Mouse (Mus musculus) hindbrain, postnatal 0 days (tissue): ENCODE data around the gene Abcb10. TPM values are rescaled to one million over a fixed set of nuclear protein-coding genes. Genes with fewer than 3 reads are reported as not detected.

Source experiments
- ATAC-seq: fragments of 200-750 bp; cut with Nextera tagmentation; 2 replicates; pipeline ENCODE4 v1.8.0; 2017; ENCODE audit warnings: mild to moderate bottlenecking, moderate TSS enrichment, moderate library complexity
- DNase-seq: peaks from one replicate; pipeline ENCODE4 v3.0.0-alpha.2; 2015; ENCODE audit warnings: low spot score
- H3K27ac ChIP-seq: fragments of 300-500 bp; sonication (generic); 2 replicates; pipeline ENCODE4 v1.5.1; 2014; ENCODE audit warnings: mild to moderate bottlenecking
- H3K27me3 ChIP-seq: fragments of 300-500 bp; sonication (generic); 2 replicates; pipeline ENCODE4 v1.6.1; 2014; ENCODE audit warnings: low read length, mixed read lengths; ENCODE audit not compliant: insufficient read depth
- H3K36me3 ChIP-seq: fragments of 300-500 bp; sonication (generic); 2 replicates; pipeline ENCODE4 v1.6.1; 2014; ENCODE audit warnings: low read length, mixed read lengths; ENCODE audit not compliant: insufficient read depth
- H3K4me1 ChIP-seq: fragments of 300-500 bp; sonication (generic); 2 replicates; pipeline ENCODE4 v1.6.1; 2014; ENCODE audit warnings: antibody characterized with exemption, low read length, mixed read lengths; ENCODE audit not compliant: insufficient read depth
- H3K4me2 ChIP-seq: fragments of 300-500 bp; sonication (generic); 2 replicates; pipeline ENCODE4 v1.6.1; 2014; ENCODE audit warnings: low read depth, mild to moderate bottlenecking, low read length, moderate library complexity, mixed read lengths
- H3K4me3 ChIP-seq: fragments of 300-500 bp; sonication (generic); 2 replicates; pipeline ENCODE4 v1.5.1; 2014; ENCODE audit warnings: low read length
- H3K9ac ChIP-seq: fragments of 300-500 bp; sonication (generic); replicated peaks from 2 replicates; pipeline ENCODE4 v1.6.1; 2014; ENCODE audit warnings: mild to moderate bottlenecking, low read length, moderate library complexity, mixed read lengths
- H3K9me3 ChIP-seq: fragments of 300-500 bp; sonication (generic); 2 replicates; pipeline ENCODE4 v1.6.1; 2016; ENCODE audit warnings: low read length, mixed read lengths
- CTCF ChIP-seq: IDR thresholded peaks from 2 replicates; pipeline ENCODE4 v1.5.1; 2016; ENCODE audit warnings: antibody characterized with exemption, control low read depth, low read depth
- WGBS: fragments of 180-500 bp; shearing (Covaris S2); extraction: QIAGEN DNeasy Blood & Tissue Kit; methylation state at CpG from one replicate; pipeline ENCODE4 v1.1.7; 2014; 5-methylcytosine and 5-hydroxymethylcytosine counted together
- polyA plus RNA-seq: library from polyadenylated mRNA; unstranded; fragments of >200 nt; fragmentation: Nextera tagmentation; extraction: Ambion mirVana; gene quantifications from 2 replicates; pipeline ENCODE4 v1.2.1, GENCODE M21; 2015
- total RNA-seq: library from RNA; depleted of rRNA; stranded (reverse); fragments of >200 nt; gene quantifications from 2 replicates; pipeline ENCODE4 v1.2.3, GENCODE M21; 2014

The Abcb10 gene
- total and polyA plus RNA-seq, 2 experiments from 2014 or later, result 13.4 to 39.0 TPM

DNA sequence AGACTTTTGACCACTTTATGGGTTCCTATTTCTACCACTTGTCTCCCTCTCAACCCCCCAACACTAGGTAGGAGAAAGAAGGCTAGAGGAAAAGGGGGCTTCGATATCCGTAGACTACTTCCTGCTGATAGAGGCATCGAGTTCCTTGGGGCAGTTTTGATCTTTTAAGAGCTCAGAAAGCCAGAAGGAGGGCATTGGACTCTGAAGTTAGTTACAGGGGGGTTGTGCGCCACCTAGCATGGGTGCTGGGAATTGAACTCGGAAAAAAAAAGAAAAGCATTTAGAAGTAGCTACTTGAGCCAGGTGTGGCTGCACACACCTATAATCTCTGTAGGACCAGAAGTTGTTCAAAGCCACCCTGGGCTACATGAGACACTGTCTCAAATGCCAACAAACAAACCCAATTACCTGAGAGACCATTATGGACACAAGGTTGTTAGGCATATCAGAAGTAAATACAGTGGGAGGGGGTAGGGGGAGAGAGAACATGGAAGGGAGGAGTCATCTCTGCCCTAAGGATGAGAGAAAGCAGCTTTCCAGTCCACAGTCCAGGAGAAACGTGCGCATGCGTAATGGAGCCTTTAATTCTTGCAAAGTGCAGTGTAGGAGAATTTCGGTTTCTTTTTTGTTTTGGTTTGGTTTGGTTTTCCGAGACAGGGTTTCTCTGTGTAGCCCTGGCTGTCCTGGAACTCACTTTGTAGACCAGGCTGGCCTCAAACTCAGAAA lies 32.7 kb downstream of the Abcb10 start:
- Histone ChIP-seq H3K9me3 (no peaks in the 10 kb centered on the region), H3K27ac (peak overlapping the region; percentile 88; the same call in 1 of the 2 replicates), H3K9ac (peak overlapping the region; percentile 57), H3K27me3 (no peaks in the 10 kb centered on the region), H3K4me2 (peak overlapping the region; percentile 82), H3K4me3 (peak overlapping the region; percentile 99), H3K36me3 (peaks cover 28% of the 10 kb centered on the region), H3K4me1 (peaks cover 11% of the 10 kb centered on the region)
- 34% methylated on average over 10 of the region's 10 CpGs for WGBS
- peak; percentile 68 for TF ChIP-seq CTCF
- no peak for ATAC-seq
- peak; percentile 72 for DNase-seq

GRCm38 (mm10) chr8:123949686-123949986 lies 33.3 kb downstream of the Abcb10 start:
- H3K27ac ChIP-seq, result peak overlapping the region; percentile 88
- H3K9me3 ChIP-seq, result no peaks in the 10 kb centered on the region
- H3K36me3 ChIP-seq, result peaks cover 29% of the 10 kb centered on the region
- no peak for ATAC-seq
- H3K4me3 ChIP-seq, result peak overlapping the region; percentile 99
- peak overlapping the region; percentile 82 for H3K4me2 ChIP-seq
- no peak for TF ChIP-seq CTCF
- no peak for DNase-seq
- H3K9ac ChIP-seq, result peak overlapping the region; percentile 57
- WGBS, result 6% methylated on average over 10 of the region's 10 CpGs
- H3K27me3 ChIP-seq, result no peaks in the 10 kb centered on the region
- peaks cover 11% of the 10 kb centered on the region for H3K4me1 ChIP-seq

- peak; percentile 99 for DNase-seq
- Histone ChIP-seq H3K9ac (peak within 1 kb of the TSS; percentile 57), H3K36me3 (peaks cover 27% of the 10 kb centered on the region), H3K4me3 (peak within 1 kb of the TSS; percentile 99), H3K27ac (peak within 1 kb of the TSS; percentile 88), H3K4me1 (peaks cover 11% of the 10 kb centered on the region), H3K4me2 (peak within 1 kb of the TSS; percentile 82), H3K27me3 (no peaks in the 10 kb centered on the region), H3K9me3 (no peaks in the 10 kb centered on the region)
- peak; percentile 16; the same call in 1 of the 2 replicates for TF ChIP-seq CTCF
- ATAC-seq, result peak; percentile 92
- whole genome bisulfite sequencing, result under 1% methylated on average over 70 of the region's 77 CpGs
Measured at GRCm38 (mm10) chr8:123948942-123949685, 33.8 kb downstream of the Abcb10 start, which contains the start of gene Nup133. Nup133 (minus strand) TSS chr8:123949265.

DNA sequence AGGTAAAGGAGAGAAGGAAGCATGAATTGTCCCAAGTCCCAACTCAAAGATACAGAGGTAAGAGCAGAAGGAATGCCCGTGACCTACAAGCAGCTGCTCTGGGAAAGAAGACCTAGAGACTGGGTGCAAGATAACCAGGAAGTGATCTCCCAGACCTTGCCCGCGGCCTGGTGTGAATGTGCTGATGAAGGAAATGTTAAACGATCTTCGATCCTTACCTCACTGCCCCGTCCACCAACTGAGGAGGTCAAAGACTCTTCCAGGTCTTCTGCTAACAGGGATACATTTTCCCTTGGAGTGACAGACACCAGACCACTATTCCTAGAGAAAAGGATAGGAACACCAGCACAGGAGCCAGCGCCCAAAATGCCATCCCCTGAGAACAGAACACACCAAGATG lies 53.9 kb downstream of the Abcb10 start:
- TF ChIP-seq CTCF, result no peak
- H3K36me3 ChIP-seq, result peaks cover 49% of the 10 kb centered on the region
- no peaks in the 10 kb centered on the region for H3K27me3 ChIP-seq
- H3K9me3 ChIP-seq, result no peaks in the 10 kb centered on the region
- H3K9ac ChIP-seq, result no peak overlapping the region
- 93% methylated on average over 7 of the region's 7 CpGs for WGBS
- DNase-seq (no peak), ATAC-seq (no peak)
- H3K4me3 ChIP-seq, result no peak overlapping the region
- no peak overlapping the region for H3K27ac ChIP-seq
- H3K4me1 ChIP-seq, result no peaks in the 10 kb centered on the region
- H3K4me2 ChIP-seq, result no peak overlapping the region

DNA sequence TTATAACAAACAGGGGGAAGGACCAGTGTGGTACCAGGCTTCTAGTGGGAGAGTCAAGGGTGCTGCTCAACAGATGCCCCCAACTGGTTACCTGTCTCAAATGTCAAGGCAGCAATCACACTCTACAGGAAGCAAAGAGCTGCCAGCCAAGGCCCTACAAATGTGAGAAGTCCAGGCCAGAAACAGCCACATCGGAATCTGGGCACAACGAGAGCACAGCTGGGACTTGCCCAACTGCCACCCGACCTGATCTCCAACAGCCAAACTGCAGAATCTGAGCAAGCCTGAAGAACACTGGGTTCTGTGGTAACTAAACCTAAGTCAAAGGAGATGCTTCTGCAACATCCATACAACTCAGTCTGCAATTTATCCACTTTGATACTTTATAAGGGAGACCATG lies 57.3 kb downstream of the Abcb10 start:
- no peak overlapping the region for H3K9ac ChIP-seq
- H3K27ac ChIP-seq, result no peak overlapping the region
- no peaks in the 10 kb centered on the region for H3K27me3 ChIP-seq
- H3K4me2 ChIP-seq, result no peak overlapping the region
- peaks cover 53% of the 10 kb centered on the region for H3K36me3 ChIP-seq
- no peaks in the 10 kb centered on the region for H3K4me1 ChIP-seq
- DNase-seq (no peak), ATAC-seq (no peak)
- H3K4me3 ChIP-seq, result no peak overlapping the region
- WGBS, result 95% methylated on average over 3 of the region's 3 CpGs
- no peak for TF ChIP-seq CTCF
- H3K9me3 ChIP-seq, result no peaks in the 10 kb centered on the region

DNA sequence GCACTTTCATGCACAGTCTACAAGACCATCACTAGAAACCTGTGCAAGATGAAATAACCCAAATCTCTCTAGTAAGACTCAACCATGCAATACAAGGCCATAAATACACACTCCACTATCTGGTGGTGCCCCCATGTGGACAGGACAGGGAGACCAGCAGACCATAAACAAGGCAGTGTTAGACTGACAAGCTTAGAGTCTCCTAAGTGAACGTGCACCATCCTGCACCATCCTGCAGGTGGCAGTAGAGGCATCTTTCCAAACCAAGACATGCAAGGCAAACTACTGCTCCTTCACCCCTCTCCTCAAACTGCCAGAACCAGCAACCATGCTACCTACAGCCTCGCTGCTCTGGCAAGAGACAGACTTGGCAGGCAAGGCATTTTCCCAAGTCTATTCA lies 58.2 kb downstream of the Abcb10 start:
- H3K27ac ChIP-seq, result no peak overlapping the region
- H3K4me1 ChIP-seq, result no peaks in the 10 kb centered on the region
- no peak overlapping the region for H3K4me3 ChIP-seq
- peak; percentile 97 for TF ChIP-seq CTCF
- no peaks in the 10 kb centered on the region for H3K9me3 ChIP-seq
- DNase-seq, result peak; percentile 90
- peak; percentile 94 for ATAC-seq
- H3K27me3 ChIP-seq, result no peaks in the 10 kb centered on the region
- no peak overlapping the region for H3K9ac ChIP-seq
- 16% methylated on average over 2 of the region's 2 CpGs for WGBS
- no peak overlapping the region for H3K4me2 ChIP-seq
- H3K36me3 ChIP-seq, result peaks cover 53% of the 10 kb centered on the region

- Histone ChIP-seq H3K9me3 (no peaks in the 10 kb centered on the region), H3K9ac (no peak overlapping the region), H3K4me3 (no peak overlapping the region), H3K4me2 (no peak overlapping the region), H3K4me1 (no peaks in the 10 kb centered on the region), H3K27ac (no peak overlapping the region), H3K27me3 (no peaks in the 10 kb centered on the region), H3K36me3 (peaks cover 74% of the 10 kb centered on the region)
- 93% methylated on average over 3 of the region's 3 CpGs for WGBS
- no peak for ATAC-seq
- TF ChIP-seq CTCF, result no peak
- DNase-seq, result no peak
Measured at GRCm38 (mm10) chr8:123914635-123915034, 68.3 kb downstream of the Abcb10 start.
